19 mouse cellular contexts compared by ENCODE assay signal in the genomic region with DNA sequence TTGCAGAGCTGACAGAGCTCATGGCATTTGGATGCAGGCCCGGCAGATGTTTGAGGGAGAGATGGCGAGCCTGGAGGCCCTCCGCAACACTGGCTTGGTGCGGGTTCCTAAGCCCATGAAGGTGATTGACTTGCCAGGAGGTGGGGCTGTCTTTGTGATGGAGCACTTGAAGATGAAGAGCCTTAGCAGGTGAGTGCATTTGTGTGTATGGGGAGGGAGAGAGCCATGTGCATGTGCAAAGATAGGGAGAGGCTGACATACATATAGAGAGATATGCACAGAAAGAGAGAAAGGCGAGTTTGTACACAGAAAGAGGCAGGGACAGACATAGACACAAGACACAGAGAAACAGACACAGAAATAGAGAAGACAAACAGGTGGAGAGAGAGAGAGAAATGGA. TPM values are rescaled to one million over a fixed set of nuclear protein-coding genes. Genes with fewer than 3 reads are reported as not detected.
DNase-seq lines count a peak whose midpoint lies in the region; ATAC-seq and TF ChIP-seq lines count a peak whose summit lies in the region.
"Had no signal": no experiment of that assay in that cellular context is flagged by ENCODE, and none has a peak within 500 bp of the region (broad histone marks: within the 10 kb centered on the region; RNA-seq: fewer than 3 reads in every experiment).

No protein-coding gene starts in this region.

- peak; percentile 15 for ATAC-seq in erythroid progenitor cell, adult 5-6 weeks (replicated peaks; ENCODE audit: low FRiP score, poor library complexity, severe bottlenecking)
- ATAC-seq in liver, embryonic 13.5 days (ENCODE audit: low read depth), result 0 out of 2 replicates have a peak, but pooled peaks have one; percentile 3
- ATAC-seq in liver, postnatal 0 days, result no peak
- ATAC-seq: forebrain, embryonic 16.5 days had no signal

- no peak for DNase-seq in layer of hippocampus, adult 2 months (ENCODE audit: low spot score in 2 of 2)
- DNase-seq in layer of hippocampus, postnatal 10 days (ENCODE audit: low spot score in 2 of 2), result no peak
- DNase-seq in liver, embryonic 13.5 days, result peak; percentile 41
- no peak for DNase-seq in liver, postnatal 0 days
- no peak for DNase-seq in gastrocnemius, postnatal 14 days
- DNase-seq in lung, adult 2 months, result no peak
- no peak for DNase-seq in kidney, adult 9 months
- DNase-seq: adrenal gland, postnatal 25 days; cerebellum, adult 2 months; cerebellum, postnatal 14 days; gastrocnemius, postnatal 10 days; heart, adult 2 months; heart, postnatal 14 days had no signal

- H3K4me2 ChIP-seq in liver, embryonic 13.5 days, result peak overlapping the region; percentile 89
- H3K4me2 ChIP-seq in liver, postnatal 0 days (ENCODE audit: low read depth, low read length), result peak overlapping the region; percentile 89
- H3K4me2 ChIP-seq: embryonic facial prominence, embryonic 13.5 days; heart, embryonic 11.5 days; heart, embryonic 15.5 days; hindbrain, embryonic 14.5 days had no signal

- peak overlapping the region; percentile 39; the same call in 1 of the 2 replicates for H3K27ac ChIP-seq in layer of hippocampus, adult 2 months
- H3K27ac ChIP-seq in liver, embryonic 13.5 days, result peak overlapping the region; percentile 99
- H3K27ac ChIP-seq in liver, postnatal 0 days (ENCODE audit: low read depth), result peak overlapping the region; percentile 49; the same call in 1 of the 2 replicates
- H3K27ac ChIP-seq: embryonic facial prominence, embryonic 13.5 days; heart, adult 2 months; heart, embryonic 15.5 days; hindbrain, embryonic 14.5 days had no signal

- peak overlapping the region; percentile 90 for H3K9ac ChIP-seq in liver, embryonic 13.5 days
- peak overlapping the region; percentile 50 for H3K9ac ChIP-seq in liver, postnatal 0 days (replicated peaks)
- H3K9ac ChIP-seq: embryonic facial prominence, embryonic 13.5 days; heart, embryonic 15.5 days; hindbrain, embryonic 14.5 days had no signal

- peaks cover 12% of the 10 kb centered on the region for H3K27me3 ChIP-seq in liver, embryonic 13.5 days
- H3K27me3 ChIP-seq in liver, postnatal 0 days (ENCODE audit: insufficient read depth, low read length), result no peaks in the 10 kb centered on the region
- H3K27me3 ChIP-seq: embryonic facial prominence, embryonic 13.5 days; heart, embryonic 15.5 days had no signal

- no peak overlapping the region for H3K4me3 ChIP-seq in layer of hippocampus, adult 2 months
- H3K4me3 ChIP-seq in liver, embryonic 13.5 days (replicated peaks), result peak overlapping the region; percentile 75
- peak overlapping the region; percentile 58 for H3K4me3 ChIP-seq in liver, postnatal 0 days (ENCODE audit: low read depth, low read length)
- H3K4me3 ChIP-seq in lung, adult 2 months (replicated peaks; ENCODE audit: extremely low read depth, low read depth, low read length), result no peak overlapping the region
- H3K4me3 ChIP-seq: embryonic facial prominence, embryonic 13.5 days; heart, adult 2 months; heart, embryonic 15.5 days had no signal

- no peak for TF ChIP-seq POLR2A in lung, adult 2 months (IDR thresholded peaks at IDR 0.05; ENCODE audit: borderline replicate concordance, extremely low read depth, low read depth, low read length)

- H3K36me3 ChIP-seq in liver, embryonic 13.5 days, result peaks cover 52% of the 10 kb centered on the region
- H3K36me3 ChIP-seq in liver, postnatal 0 days (replicated peaks; ENCODE audit: insufficient read depth, low read length), result no peaks in the 10 kb centered on the region; the same call in 1 of the 2 replicates
- H3K36me3 ChIP-seq: embryonic facial prominence, embryonic 13.5 days; heart, embryonic 15.5 days had no signal

- no peak for TF ChIP-seq CTCF in layer of hippocampus, adult 2 months (conservative IDR thresholded peaks at IDR 0.05)
- TF ChIP-seq CTCF in liver, postnatal 0 days (IDR thresholded peaks at IDR 0.05; ENCODE audit: low read depth), result peak; percentile 21; the same call in 1 of the 2 replicates
- no peak for TF ChIP-seq CTCF in lung, adult 2 months (IDR thresholded peaks at IDR 0.05; ENCODE audit: insufficient read depth, low read length)

- WGBS in liver, embryonic 13.5 days (ENCODE audit: insufficient replicate concordance), result 72% methylated on average over 5 of the region's 5 CpGs
- 66% methylated on average over 5 of the region's 5 CpGs for WGBS in liver, postnatal 0 days (ENCODE audit: insufficient replicate concordance)
- WGBS in lung, adult 2 months, result 70% methylated on average over 5 of the region's 5 CpGs

- H3K9me3 ChIP-seq in liver, embryonic 13.5 days (replicated peaks), result no peaks in the 10 kb centered on the region
- no peaks in the 10 kb centered on the region for H3K9me3 ChIP-seq in liver, postnatal 0 days (ENCODE audit: low read length)
- H3K9me3 ChIP-seq: embryonic facial prominence, embryonic 13.5 days; heart, embryonic 15.5 days had no signal

- H3K4me1 ChIP-seq in liver, embryonic 13.5 days (replicated peaks), result peaks cover 70% of the 10 kb centered on the region
- peaks cover 35% of the 10 kb centered on the region for H3K4me1 ChIP-seq in liver, postnatal 0 days (ENCODE audit: insufficient read depth)
- H3K4me1 ChIP-seq in lung, adult 2 months (ENCODE audit: control insufficient read depth, insufficient read depth, low read length), result peaks cover 4% of the 10 kb centered on the region; the same call in 1 of the 2 replicates

- TF ChIP-seq EP300 in liver, postnatal 0 days (IDR thresholded peaks at IDR 0.05; ENCODE audit: low read depth), result peak; percentile 75

- intact Hi-C loops in gastrocnemius, postnatal 14 days (cut with DNase I; ENCODE audit: low total_unique reads), result no loop called here

RNA-seq across cellular contexts. Expression of a gene that starts 2.5 kb away (rescaled TPM):
- total RNA-seq in layer of hippocampus, adult 2 months (2021), result 10 to 100 TPM; 40.7 to 43.5 TPM
- 10 to 100 TPM; 12.2 to 16.4 TPM for total RNA-seq in layer of hippocampus, postnatal 10 days (2021)
- 245 and 327 TPM in 2 replicates for total RNA-seq in erythroid progenitor cell, adult 5-6 weeks (2015; ENCODE audit: low replicate concordance)
- 308 and 310 TPM in 2 replicates for total RNA-seq in erythroid progenitor cell, adult 5-6 weeks (2017; ENCODE audit: low replicate concordance)
- polyA plus RNA-seq in liver, embryonic 13.5 days (2015; fragmentation: Nextera tagmentation; extraction: Ambion mirVana), result 40.6 and 42.7 TPM in 2 replicates
- 14.6 and 19.2 TPM in 2 replicates for polyA plus RNA-seq in liver, postnatal 0 days (2015; fragmentation: Nextera tagmentation; extraction: Ambion mirVana)
- 1 to 10 TPM; 6.7 to 7.8 TPM for total RNA-seq in gastrocnemius, postnatal 14 days (2021)
- 1.7 and 3.3 TPM in 2 replicates for polyA plus RNA-seq in lung, adult 2 months (2012; rRNA removed)

RNA-seq across cellular contexts. Expression of a gene that starts 14.5 kb away (rescaled TPM):
- 10 to 100 TPM; 39.5 to 40.3 TPM for total RNA-seq in layer of hippocampus, adult 2 months (2021)
- 10 to 100 TPM; 60.4 to 65.8 TPM for total RNA-seq in layer of hippocampus, postnatal 10 days (2021)
- total RNA-seq in erythroid progenitor cell, adult 5-6 weeks (2015; ENCODE audit: low replicate concordance), result 84.7 and 94.8 TPM in 2 replicates
- total RNA-seq in erythroid progenitor cell, adult 5-6 weeks (2017; ENCODE audit: low replicate concordance), result 90.7 and 125 TPM in 2 replicates
- 22.2 and 23.0 TPM in 2 replicates for polyA plus RNA-seq in liver, embryonic 13.5 days (2015; fragmentation: Nextera tagmentation; extraction: Ambion mirVana)
- 20.0 and 21.2 TPM in 2 replicates for polyA plus RNA-seq in liver, postnatal 0 days (2015; fragmentation: Nextera tagmentation; extraction: Ambion mirVana)
- total RNA-seq in gastrocnemius, postnatal 14 days (2021), result 10 to 100 TPM; 13.6 to 14.1 TPM
- polyA plus RNA-seq in lung, adult 2 months (2012; rRNA removed), result 39.0 and 51.3 TPM in 2 replicates

RNA-seq across cellular contexts. Expression of a gene that starts 16.0 kb away (rescaled TPM):
- total RNA-seq in layer of hippocampus, adult 2 months (2021), result 10 to 100 TPM; 52.9 to 55.4 TPM
- total RNA-seq in layer of hippocampus, postnatal 10 days (2021), result 10 to 100 TPM; 29.9 to 32.0 TPM
- 107 and 114 TPM in 2 replicates for total RNA-seq in erythroid progenitor cell, adult 5-6 weeks (2015; ENCODE audit: low replicate concordance)
- total RNA-seq in erythroid progenitor cell, adult 5-6 weeks (2017; ENCODE audit: low replicate concordance), result 161 and 188 TPM in 2 replicates
- 27.6 and 31.4 TPM in 2 replicates for polyA plus RNA-seq in liver, embryonic 13.5 days (2015; fragmentation: Nextera tagmentation; extraction: Ambion mirVana)
- polyA plus RNA-seq in liver, postnatal 0 days (2015; fragmentation: Nextera tagmentation; extraction: Ambion mirVana), result 12.2 and 14.6 TPM in 2 replicates
- total RNA-seq in gastrocnemius, postnatal 14 days (2021), result 1 to 10 TPM; 4.4 to 5.1 TPM
- 6.1 and 9.0 TPM in 2 replicates for polyA plus RNA-seq in lung, adult 2 months (2012; rRNA removed)

RNA-seq across cellular contexts. Expression of a gene that starts 49.2 kb away (rescaled TPM):
- total RNA-seq in layer of hippocampus, adult 2 months (2021), result 10 to 100 TPM; 64.8 to 69.4 TPM
- 10 to 100 TPM; 40.6 to 44.8 TPM for total RNA-seq in layer of hippocampus, postnatal 10 days (2021)
- not detected in 2 replicates for total RNA-seq in erythroid progenitor cell, adult 5-6 weeks (2015; ENCODE audit: low replicate concordance)
- total RNA-seq in erythroid progenitor cell, adult 5-6 weeks (2017; ENCODE audit: low replicate concordance), result 0.90 TPM in 1 of 2 replicates, not detected in the other
- polyA plus RNA-seq in liver, embryonic 13.5 days (2015; fragmentation: Nextera tagmentation; extraction: Ambion mirVana), result 0.82 and 0.88 TPM in 2 replicates
- polyA plus RNA-seq in liver, postnatal 0 days (2015; fragmentation: Nextera tagmentation; extraction: Ambion mirVana), result 0.58 and 0.60 TPM in 2 replicates
- 10 to 100 TPM; 14.7 to 20.5 TPM for total RNA-seq in gastrocnemius, postnatal 14 days (2021)
- polyA plus RNA-seq in lung, adult 2 months (2012; rRNA removed), result 2.4 and 2.7 TPM in 2 replicates

Comparison
In these comparisons a context has a peak if more than half of its experiments do, and no peak if none do; other contexts are left out.
1. H3K27ac ChIP-seq: peak in every context shown above with its lines; median percentile 99 in liver, embryonic 13.5 days; 49 in liver, postnatal 0 days; 39 in layer of hippocampus, adult 2 months.
2. H3K4me3 ChIP-seq: peak in liver, embryonic 13.5 days (single experiment) and liver, postnatal 0 days (single experiment); none in layer of hippocampus, adult 2 months (single experiment) and lung, adult 2 months (single experiment).
3. RNA of a gene that starts 2.5 kb away (total RNA-seq): 245 to 327 TPM in erythroid progenitor cell, adult 5-6 weeks; 40.7 to 43.5 TPM in layer of hippocampus, adult 2 months, 12.2 to 16.4 TPM in layer of hippocampus, postnatal 10 days and 6.7 to 7.8 TPM in gastrocnemius, postnatal 14 days; every median in the first group is over 4 times any median in the second.
4. RNA of a gene that starts 16.0 kb away (total RNA-seq): 107 to 188 TPM in erythroid progenitor cell, adult 5-6 weeks, 52.9 to 55.4 TPM in layer of hippocampus, adult 2 months and 29.9 to 32.0 TPM in layer of hippocampus, postnatal 10 days; 4.4 to 5.1 TPM in gastrocnemius, postnatal 14 days; every median in the first group is over 4 times any median in the second.